Mouse (Mus musculus) small intestine, adult 2 months (tissue): ENCODE results near the gene Aph1a.

ENCODE experiments used
- CTCF ChIP-seq: fragments of 200-500 bp; IDR thresholded peaks from 2 replicates; pipeline ENCODE4 v1.5.1; 2012; ENCODE audit warnings: low read depth, mild to moderate bottlenecking, control low read depth, inconsistent platforms, low read length, moderate library complexity, mixed read lengths; ENCODE audit not compliant: insufficient replicate concordance, insufficient read length; ENCODE audit errors: extremely low read depth
- POLR2A ChIP-seq: fragments of 200-500 bp; IDR thresholded peaks from 2 replicates; pipeline ENCODE4 v1.6.1; 2012; ENCODE audit warnings: low read depth, mild to moderate bottlenecking, control low read depth, inconsistent platforms, low read length, moderate library complexity

DNA sequence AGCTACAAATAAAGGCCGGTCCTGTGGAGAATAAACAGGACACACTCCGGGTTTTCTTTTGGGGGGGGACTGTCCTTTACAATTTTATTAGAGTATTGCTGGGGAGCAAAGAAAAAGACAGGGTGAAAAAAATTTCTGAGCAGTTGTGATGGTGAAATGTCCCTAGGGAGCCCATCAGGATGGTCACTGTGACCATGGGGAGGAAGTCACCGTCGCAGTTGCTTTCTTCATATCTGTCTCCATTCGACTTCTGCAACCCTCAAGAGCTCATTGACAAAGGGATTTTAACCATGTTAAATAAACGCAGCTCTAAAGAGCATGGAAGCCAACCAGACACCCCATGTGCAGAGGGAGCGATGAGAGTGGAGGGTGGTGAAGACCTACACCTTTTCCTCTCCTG lies 23.0 kb downstream of the Aph1a start:
- TF ChIP-seq CTCF (no peak), POLR2A (no peak)
